Mouse (Mus musculus): ENCODE results near the gene Macc1.
A peak's percentile ranks its signal among the peaks of the same experiment; 100 is the strongest.

The Macc1 gene

DNA sequence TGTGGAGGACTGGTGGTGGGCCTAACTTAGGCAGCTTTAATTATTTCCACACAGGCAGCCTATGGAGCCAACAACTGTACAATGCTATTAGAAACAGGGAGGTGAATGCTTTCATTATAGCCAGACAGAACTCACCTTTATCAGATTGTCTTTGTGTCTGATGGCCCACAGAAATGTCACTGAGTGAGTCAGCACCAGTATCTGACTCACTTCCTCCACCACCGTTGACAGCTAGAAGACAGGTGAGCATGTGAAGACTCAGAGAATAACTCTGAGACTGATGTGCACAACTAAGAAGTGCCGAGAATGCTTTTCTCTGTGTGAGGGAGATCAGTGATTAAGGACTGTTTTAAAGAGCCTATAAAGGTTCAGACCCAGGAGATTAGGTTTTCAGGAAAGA is 73.9 kb downstream of the Macc1 start:
- DNase-seq (ENCODE audit: low read depth, low spot score) = no peak

DNA sequence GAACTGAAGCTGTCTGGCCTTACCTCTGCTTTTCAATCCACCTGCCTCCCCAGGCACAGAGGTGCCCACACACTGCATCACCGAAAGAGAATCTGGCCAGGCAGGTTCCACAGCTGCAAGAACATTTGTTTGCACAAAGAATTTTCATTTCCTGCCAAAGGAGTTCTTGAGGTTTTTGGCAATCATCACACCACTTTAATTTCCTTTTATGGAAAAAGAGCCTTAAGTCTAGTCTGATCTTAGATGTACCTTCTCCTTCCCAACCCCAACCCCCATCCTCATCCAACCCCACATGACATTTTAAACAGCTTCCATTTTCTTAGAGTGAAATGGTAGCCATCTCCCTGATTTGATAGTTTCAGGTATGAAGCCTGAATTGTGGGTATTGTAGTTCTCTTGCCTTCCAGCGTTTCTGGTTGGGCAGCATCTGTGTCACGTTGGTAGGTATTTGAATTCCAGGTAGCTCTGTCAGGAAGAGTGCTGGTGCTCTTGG is 76.2 kb downstream of the Macc1 start:
- no peak for DNase-seq (ENCODE audit: low read depth, low spot score)

DNA sequence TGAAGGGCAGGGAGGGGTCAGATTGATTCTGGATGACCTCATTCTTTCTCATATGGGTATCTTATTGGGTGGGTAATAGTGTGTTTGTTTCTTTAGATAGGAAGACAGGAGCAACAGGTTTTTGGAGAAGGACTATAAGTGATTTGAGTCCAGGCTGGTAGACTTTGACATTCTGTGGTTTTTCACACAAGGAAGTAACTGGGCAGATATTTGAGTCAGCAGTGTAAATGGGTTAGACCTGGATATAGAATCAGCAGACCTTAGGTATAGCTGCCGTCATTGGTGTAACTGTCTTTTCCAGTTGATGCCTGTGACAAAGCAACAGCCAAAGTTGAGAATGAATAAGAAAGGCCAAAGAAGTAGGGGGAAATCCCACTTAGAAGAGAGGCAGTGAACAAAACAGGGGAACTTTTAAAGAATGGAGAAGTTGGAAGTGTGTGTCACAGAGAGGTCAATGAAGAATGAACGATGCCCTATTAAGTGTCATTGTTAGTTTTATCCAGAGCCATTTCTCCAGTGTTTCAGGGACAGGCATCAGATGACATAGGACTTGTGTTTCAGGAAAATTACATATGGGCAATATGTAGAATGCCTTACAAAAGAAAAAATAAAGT is 84.1 kb downstream of the Macc1 start:
- no peak for DNase-seq (ENCODE audit: low read depth, low spot score)

DNA sequence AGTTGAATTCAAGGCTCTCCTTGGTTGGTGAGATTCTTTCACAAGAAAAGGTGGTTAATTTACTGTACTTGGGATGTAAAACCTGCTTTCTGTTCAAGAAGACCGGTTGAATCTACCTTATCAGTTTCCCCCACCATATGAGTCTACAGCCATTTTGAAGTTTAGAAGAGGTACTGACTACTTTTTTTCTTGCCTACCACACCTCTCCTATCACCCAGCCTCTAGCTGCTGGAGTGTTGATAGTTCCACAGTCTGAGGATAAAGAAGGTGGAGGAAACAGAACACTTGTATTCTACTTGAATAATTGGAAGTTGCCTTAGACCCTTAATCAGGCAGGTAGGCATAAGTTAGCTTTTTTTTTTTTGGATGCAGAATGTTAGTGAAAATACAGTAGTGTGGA is 88.2 kb downstream of the Macc1 start:
- no peak for DNase-seq (ENCODE audit: low read depth, low spot score)

DNA sequence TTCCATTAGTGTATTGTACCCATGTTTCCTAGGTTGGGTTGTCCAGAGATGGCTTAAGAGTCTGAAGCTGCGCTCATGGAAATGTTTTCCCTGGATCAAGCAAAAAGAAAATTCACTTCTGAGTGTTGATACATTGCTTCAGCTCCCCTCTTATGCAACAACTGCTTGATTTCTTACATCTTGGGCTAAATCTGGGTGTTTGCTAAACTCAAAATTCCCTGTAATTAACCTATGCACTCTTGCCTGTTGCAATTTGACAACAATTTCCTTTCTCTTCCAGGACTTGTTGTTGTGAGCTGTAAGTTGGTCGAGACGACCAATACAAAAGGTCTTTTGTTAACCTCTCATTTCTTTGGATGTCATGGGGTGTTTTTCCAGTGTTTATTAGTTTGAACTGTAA is 88.7 kb downstream of the Macc1 start:
- DNase-seq (ENCODE audit: low read depth, low spot score) = no peak

DNA sequence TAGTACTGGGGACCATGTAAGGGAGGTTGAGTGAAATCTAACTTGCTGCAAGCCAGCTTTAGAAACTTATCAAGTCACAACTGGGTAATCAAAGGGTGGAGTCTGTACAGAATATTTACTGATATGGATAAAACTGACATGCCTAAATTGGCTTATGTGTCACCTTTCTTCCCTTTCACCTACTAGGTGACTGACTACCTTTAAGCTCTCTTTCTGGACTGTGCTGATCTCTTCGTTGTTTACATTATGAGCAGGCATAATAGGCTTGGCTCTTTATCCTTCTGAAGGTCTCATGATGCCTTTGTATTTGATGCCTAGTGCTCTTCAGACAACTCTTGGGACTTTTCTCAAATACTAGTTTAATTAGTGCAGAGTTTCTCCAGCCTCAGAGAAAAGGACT is 90.7 kb downstream of the Macc1 start:
- no peak for DNase-seq (ENCODE audit: low read depth, low spot score)

DNA sequence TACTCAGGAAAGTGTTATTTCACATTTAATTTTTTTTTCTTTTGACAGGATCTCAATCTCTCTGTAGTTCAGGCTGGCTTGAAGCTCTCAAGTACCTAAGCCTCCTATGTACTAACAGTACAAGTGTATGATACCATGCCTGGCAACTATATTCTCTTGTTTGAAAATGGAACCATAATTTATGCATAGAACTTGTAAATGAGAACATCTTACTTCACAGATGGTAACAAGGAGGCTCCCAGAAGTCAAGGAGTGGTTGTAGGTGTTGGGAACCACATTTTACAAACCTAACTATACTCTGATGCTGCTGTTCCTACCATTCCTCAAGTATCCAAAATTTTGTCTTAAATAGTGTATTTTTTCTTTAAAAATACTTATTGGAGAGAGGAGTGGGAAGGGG is 96.5 kb downstream of the Macc1 start:
- DNase-seq (ENCODE audit: low read depth, low spot score) = no peak

DNA sequence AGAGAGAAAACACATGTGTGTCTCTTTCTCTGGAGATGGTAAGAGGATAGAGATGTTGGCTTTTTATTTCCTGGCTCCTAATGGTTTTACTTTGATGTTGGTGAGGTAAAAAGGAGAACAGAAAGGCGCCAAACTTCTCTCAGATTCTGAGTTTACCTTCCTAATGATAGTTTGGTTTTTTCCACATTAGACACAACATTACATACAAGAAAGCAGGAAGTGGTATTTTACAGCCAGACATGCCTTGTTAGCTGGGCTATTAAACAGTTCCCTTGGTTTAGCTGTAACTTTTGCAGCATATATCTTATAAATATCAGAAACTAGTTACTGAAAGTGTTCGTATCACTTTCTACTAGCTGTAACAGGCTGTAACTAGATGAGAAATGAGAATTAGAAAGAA is 96.9 kb downstream of the Macc1 start:
- no peak for DNase-seq (ENCODE audit: low read depth, low spot score)

DNA sequence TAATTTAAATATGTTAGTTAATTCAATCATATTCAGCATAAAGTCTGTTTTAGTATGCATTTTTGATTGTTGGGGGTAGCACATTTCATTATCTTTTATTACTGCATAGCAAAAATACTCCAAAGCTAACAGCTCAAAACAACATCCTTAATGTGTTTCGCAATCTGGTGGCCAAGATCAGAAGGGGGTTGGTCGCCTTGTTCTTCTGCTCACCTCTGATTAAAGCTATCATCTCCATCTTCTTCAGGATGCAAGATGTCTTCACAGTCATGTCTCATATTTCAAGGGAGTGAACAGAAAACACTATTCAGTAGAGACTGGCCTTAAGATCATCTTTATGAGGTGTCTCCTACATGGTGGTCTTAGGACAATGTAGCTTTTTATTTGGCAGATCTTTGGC is 97.9 kb downstream of the Macc1 start:
- no peak for DNase-seq (ENCODE audit: low read depth, low spot score)

DNA sequence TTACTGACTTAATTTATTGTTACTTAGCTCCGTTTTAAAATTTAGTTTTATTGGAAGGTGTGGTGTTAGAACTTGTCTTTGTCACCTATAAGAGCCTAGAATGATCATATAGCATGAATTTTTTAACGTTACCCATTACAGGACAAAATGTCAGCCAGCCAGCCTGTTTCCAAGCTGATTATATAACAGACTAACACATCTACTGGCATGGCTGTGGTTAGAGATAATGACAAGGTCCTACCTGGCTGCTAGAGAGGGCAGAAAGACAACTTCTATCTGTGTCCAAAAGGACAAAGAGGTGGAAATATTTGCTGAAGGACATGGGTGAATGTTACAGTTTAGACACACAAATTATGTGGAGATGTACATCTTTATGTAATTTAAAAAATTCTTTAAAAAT is 101.8 kb downstream of the Macc1 start:
- no peak for DNase-seq (ENCODE audit: low read depth, low spot score)

DNA sequence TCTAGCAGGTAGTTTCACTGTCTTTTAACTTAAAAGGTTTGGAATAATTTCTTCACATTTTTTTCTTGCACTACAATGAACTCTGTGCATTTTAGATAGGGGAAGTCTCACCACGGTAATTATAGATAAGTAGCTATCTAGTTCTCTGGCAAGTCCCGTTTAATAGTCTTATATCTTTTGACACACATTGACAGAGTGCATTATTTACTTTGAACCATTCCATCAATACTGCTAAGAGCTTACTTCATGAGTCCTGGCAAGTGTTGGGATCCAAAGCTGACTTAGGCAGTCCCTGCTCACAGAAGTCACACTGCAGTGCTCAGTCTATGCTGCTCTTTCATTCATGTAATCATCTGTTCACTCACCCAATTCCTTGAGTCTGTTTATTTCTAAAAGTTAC is 111.7 kb downstream of the Macc1 start:
- DNase-seq (ENCODE audit: low read depth, low spot score) = no peak

DNA sequence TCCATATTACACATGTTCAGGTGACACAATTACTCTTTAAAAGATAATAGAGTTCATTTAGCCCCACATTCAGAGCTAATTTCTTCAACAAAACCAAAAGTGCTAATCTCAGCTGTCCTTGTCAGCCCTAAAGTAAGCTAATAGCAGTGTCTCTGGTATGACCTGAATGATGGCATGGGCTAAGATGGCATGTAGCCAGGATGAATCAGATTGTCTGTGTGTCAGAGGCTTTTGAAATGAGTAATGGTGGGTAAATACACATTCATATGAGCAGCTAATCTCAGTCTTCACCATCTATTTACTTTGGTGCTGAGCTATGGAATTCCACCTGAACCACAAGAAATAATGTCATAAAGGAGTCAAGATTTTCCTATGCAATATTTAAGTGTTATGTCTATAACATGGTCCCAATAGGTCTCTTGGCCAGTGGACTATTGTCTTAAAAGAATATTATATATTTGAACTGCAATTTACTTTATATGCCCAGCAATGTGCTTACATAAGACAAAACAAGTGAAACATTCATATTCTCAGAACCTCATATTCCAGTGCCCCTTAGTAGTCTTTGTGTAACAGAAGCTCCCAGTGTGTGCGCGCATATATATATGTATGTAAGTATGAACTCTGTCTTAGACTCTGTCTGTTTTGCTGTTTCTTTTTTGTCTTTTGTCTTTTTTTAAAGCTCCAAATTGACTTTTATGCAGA is 112.3 kb downstream of the Macc1 start:
- no peak for DNase-seq (ENCODE audit: low read depth, low spot score)

DNA sequence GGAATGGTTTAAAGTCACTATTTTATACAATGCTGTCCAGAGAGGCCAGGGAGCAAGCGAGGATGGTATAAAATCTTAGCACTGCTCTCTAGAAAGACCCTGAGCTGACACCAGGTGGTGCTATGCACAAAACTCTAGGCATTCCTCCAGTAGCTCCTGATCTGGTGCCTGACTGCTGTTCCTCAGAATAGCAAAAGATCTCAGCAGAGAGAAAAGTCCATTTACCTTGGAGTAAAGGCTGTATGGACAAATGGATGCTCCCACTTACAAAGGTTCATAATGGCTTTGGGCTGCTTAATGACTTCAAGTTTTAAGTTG is 112.8 kb downstream of the Macc1 start:
- DNase-seq (ENCODE audit: low read depth, low spot score) = peak; percentile 8

DNA sequence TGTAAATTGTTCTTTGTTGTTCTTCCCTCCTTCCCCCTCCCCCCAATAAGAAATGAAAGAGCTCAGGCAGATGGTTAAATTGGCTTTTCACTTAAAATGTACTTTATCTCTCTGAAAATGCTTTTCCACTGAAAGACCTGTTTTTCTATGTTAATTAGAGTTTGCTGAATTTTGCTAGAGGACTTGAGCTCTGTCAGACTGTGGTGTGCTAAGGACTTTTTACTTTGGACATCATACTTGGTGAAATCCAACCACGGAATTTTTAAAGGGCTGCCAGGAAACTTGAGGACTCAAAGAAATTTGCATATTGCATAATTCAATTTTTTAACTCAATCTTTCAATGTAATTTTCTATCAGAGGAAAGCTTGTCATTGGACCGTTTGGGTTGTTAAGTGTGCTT is 126.7 kb downstream of the Macc1 start:
- no peak for DNase-seq (ENCODE audit: low read depth, low spot score)

DNA sequence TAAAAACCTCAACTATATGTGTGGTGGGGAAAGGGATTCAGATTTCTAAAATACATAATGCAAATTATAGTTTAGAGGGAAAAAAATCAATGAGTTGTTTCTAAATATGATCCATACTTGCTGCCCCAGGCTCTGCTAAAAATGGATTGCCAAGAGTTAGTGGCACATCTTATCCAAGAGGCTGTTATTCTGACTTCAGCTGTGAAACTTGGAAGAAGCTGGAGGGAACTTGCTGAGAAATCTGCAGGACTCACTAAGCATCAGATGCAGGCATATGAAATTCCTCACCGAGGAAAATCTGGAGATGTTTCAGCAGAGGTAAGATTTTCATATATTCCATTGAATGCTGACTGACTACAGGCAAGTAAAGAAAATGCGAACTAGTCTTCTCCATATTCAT is 136.0 kb downstream of the Macc1 start:
- no peak for DNase-seq (ENCODE audit: low read depth, low spot score)

DNA sequence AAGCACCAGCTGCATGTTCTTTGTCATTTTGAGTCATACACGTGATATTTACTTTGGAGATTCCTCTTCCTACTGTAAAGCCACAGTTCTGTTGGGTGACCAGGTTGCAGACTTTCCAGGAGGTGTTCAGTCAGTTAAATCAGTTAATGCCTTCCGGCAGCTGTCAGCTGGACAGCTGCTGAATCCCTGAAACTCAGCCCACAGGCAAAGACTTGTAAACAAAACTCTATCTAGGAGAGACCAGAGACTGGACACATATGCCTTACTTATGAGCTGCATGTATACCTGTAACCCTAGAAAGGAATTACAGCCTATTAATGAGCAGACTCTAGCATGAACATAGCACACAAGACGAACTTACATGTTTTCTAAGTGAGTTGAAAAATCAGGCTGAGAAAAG is 137.2 kb downstream of the Macc1 start:
- DNase-seq (ENCODE audit: low read depth, low spot score) = no peak

DNA sequence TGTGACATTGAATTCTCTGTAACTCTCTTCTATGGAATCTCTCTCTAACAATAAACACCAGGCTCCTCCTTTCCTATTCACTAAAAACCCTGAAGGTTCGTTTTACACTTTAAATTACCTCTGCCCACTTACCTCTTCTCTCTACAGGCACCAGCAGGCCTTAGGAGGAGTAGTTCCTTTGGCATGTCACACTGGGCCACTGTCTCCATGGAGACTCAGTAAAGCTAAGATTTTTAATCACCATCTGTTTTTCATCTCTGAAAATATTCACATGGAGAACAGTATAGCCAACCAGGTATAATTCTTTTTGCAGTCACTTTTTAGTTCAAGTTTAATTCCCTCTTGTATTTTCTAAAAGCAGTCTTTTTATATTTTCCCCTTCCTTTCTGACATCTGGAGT is 140.0 kb downstream of the Macc1 start:
- no peak for DNase-seq (ENCODE audit: low read depth, low spot score)

DNA sequence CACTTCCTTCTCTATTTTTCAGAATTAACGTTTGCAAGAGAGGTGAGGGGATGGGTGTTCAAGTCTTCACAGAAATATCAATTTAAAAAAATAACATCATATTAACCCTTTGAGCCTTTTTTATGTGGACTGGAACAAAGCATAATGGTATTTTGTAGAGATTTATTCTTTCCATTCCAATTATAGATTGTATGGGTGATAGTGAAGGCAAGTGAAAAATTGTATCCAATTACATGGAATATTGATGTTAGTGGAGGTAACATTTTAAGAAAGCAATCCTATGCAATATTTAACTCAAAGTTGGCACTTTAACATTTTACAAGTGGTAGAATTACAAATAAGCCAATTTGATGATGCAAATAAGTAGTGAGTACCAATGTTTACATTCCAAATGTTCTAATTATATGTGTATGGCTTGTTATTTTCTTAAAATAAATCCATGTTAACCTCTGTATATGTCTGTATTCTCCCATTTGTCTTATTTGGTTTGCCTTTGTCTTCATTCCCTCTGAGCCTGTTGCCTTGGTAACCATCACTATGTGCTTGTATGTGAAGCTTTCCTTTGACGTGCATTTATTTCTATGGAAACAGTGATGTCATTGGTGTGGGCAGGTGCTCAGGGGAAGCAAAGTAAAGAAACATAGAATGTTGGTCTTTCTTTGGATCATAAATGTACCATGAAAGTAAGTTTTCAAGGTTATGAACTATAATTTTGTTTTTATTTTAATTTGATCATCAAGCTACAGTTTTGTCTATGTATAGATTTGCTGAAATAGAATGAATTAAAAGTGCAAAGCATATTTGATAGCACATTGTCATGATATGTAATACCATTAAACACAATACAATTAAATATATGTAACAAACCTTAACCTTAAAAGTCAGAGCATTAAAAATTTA is 150.2 kb downstream of the Macc1 start:
- DNase-seq (ENCODE audit: low read depth, low spot score) = no peak

DNA sequence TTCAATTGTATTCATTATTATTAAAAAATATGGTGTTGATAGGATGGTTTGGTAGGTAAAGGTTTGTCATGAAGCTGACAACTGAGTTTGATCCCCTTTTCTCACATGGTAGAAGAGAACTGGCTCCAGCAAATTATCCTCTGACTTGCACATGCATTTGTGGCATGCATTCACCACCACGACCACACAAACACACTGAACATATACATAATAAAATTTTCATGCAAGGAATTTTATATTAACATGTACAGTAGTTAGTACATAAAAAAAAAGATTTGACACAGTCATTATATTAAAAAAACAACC is 150.8 kb downstream of the Macc1 start:
- no peak for DNase-seq (ENCODE audit: low read depth, low spot score)

DNA sequence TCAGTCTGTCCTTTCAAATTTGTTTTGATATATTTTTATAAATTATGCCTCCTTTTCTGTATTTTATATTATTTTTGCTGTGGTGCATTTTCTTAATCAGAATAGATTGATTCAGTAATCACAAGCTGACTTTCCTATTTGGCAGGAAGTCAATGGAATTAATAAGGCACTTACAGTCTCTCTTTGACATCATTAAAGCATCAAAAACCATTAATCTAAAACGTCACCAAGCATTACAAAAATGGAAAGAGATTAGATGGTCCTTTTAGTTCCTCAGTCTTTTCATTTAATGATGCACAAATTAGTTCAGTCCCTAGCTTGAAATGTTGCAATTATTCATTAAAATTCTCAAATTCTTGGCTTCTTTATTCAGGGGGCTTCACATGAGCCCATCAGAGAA is 153.6 kb downstream of the Macc1 start:
- DNase-seq (ENCODE audit: low read depth, low spot score) = no peak

DNA sequence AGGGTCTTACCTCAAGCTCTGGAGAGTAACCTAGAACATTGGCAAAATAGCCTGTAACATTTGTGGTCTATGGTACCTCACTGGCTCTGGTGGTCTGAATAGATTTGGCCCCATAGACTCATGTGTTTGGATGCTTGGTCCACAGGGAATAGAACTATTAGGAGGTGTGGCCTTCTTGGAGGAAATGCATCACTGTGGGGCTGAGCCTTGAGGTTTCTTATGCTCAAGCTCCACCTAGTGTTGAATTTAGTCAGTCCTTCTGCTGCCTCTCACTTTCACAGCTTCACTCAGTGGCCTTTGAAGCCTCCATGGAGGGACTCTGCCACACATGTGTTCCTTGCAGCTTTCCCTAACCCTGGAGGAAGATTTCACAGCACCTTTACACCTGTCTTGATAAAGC is 156.2 kb downstream of the Macc1 start:
- no peak for DNase-seq (ENCODE audit: low read depth, low spot score)

DNA sequence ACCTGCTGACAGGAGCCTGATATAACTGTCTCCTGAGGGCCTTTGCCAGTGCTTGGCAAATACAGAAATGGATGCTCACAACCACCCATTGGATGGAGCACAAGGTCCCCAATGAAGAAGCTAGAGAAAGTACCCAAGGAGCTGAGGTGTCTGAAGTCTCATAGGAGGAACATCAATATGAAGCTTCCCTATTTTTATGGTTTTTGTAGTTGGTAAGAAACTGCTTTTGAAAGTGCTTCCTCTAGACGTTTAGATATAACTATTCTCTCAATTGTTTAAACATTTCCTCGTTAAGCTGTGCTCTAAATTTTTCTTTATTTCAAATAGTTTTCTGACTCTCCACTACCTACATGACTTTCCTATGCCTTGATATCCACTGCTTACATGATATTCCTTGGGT is 169.2 kb downstream of the Macc1 start:
- no peak for DNase-seq (ENCODE audit: low read depth, low spot score)

All from retina, adult 2 months (tissue).